Mouse (Mus musculus) neural tube, embryonic 14.5 days (tissue): ENCODE measurements around the gene Vipr2. TPM values are rescaled to one million over a fixed set of nuclear protein-coding genes. Genes with fewer than 3 reads are reported as not detected.

ENCODE experiments used
- ATAC-seq: fragments of 200-750 bp; cut with Nextera tagmentation; 2 replicates; pipeline ENCODE4 v1.8.0; 2017; ENCODE audit warnings: low read depth, mild to moderate bottlenecking, moderate TSS enrichment, moderate library complexity
- H3K27ac ChIP-seq: fragments of 300-500 bp; sonication (generic); 2 replicates; pipeline ENCODE4 v1.5.1; 2014; ENCODE audit warnings: low read depth, mild to moderate bottlenecking, control low read depth, low read length, moderate library complexity, mixed read lengths
- H3K27me3 ChIP-seq: fragments of 300-500 bp; sonication (generic); 2 replicates; pipeline ENCODE4 v1.6.1; 2014; ENCODE audit warnings: low read length; ENCODE audit not compliant: control insufficient read depth, insufficient read depth
- H3K36me3 ChIP-seq: fragments of 300-500 bp; sonication (generic); 2 replicates; pipeline ENCODE4 v1.6.1; 2014; ENCODE audit warnings: low read length, mixed read lengths; ENCODE audit not compliant: control insufficient read depth, insufficient read depth
- H3K4me1 ChIP-seq: fragments of 300-500 bp; sonication (generic); 2 replicates; pipeline ENCODE4 v1.6.1; 2014; ENCODE audit warnings: low read length; ENCODE audit not compliant: control insufficient read depth, insufficient read depth
- H3K4me2 ChIP-seq: fragments of 300-500 bp; sonication (generic); 2 replicates; pipeline ENCODE4 v1.6.1; 2014; ENCODE audit warnings: mild to moderate bottlenecking, low read depth, low read length, control low read depth
- H3K4me3 ChIP-seq: fragments of 300-500 bp; sonication (generic); 2 replicates; pipeline ENCODE4 v1.5.1; 2014; ENCODE audit warnings: low read depth, low read length, control low read depth, mixed read lengths
- H3K9ac ChIP-seq: fragments of 300-500 bp; sonication (generic); replicated peaks from 2 replicates; pipeline ENCODE4 v1.6.1; 2014; ENCODE audit warnings: low read depth, mild to moderate bottlenecking, control low read depth, low read length, mixed read lengths
- H3K9me3 ChIP-seq: fragments of 300-500 bp; sonication (generic); 2 replicates; pipeline ENCODE4 v1.6.1; 2016; ENCODE audit warnings: low read length; ENCODE audit not compliant: control insufficient read depth
- WGBS: fragments of 180-500 bp; shearing (Covaris S2); extraction: QIAGEN DNeasy Blood & Tissue Kit; methylation state at CpG from one replicate; pipeline ENCODE4 v1.1.7; 2014; 5-methylcytosine and 5-hydroxymethylcytosine counted together
- polyA plus RNA-seq: library from polyadenylated mRNA; unstranded; fragments of >200 nt; fragmentation: Nextera tagmentation; extraction: Ambion mirVana; gene quantifications from 2 replicates; pipeline ENCODE4 v1.2.1, GENCODE M21; 2014

Vipr2 gene
- polyA plus RNA-seq, 1 experiment from 2014 or later: 0.84 TPM

DNA sequence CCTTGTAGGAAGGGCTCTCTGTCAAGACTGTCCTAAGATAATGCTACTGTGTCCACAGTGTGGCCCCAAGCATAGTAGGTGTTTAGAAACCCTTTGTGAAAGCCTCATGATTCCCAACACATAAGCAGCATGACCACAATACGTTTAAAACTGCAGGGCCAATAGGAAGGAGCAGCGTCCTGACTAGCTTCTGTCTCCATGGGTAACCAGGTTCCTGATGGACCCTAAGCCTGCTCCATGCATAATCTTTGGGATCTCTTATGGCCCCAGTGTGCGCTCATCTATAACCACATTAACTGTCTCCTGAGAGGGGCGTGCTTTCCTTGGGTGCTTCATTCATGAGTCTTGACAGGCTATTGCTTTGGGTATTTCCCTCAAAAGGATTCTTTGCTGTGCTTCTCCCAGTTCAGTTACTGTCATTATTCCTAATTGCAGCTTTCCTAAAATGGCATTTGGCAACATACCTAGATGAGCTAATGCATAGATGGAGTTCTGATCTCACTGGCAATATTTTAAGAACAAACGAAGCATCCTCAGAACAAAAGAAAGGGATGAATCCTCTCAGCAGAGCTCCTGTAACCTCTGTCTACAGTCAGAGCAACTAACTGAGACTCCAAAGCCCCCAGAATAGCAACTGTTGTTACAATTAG, 9.6 kb downstream of the Vipr2 start:
- Histone ChIP-seq H3K4me1 (no peaks in the 10 kb centered on the region), H3K36me3 (no peaks in the 10 kb centered on the region), H3K27me3 (no peaks in the 10 kb centered on the region), H3K4me2 (no peak overlapping the region), H3K9ac (no peak overlapping the region), H3K9me3 (no peaks in the 10 kb centered on the region), H3K4me3 (no peak overlapping the region), H3K27ac (no peak overlapping the region)
- WGBS: 92% methylated on average over 5 of the region's 5 CpGs
- ATAC-seq: no peak

DNA sequence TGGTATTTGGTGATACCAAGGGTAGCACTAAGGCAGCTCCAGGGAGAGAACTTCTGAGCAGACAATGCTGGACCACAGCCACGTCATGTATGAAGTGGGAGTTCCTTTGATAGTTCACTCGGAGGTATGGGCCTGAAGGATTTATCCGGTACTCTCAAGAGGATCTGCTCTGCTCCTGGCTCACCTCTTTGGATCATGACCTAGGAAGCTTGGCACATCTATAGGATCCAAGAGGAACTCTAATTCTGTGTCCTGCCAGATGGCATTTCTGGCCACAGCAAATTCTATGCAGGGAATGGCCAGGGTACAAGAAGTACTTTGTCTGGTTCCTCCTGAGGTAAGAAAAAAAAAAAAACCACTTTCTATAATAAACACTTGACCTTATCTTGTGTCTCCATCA, 12.3 kb downstream of the Vipr2 start:
- ATAC-seq: no peak

GRCm38 (mm10) chr12:116094765-116095555, 17.4 kb downstream of the Vipr2 start:
- no peaks in the 10 kb centered on the region for H3K4me1 ChIP-seq
- WGBS: 91% methylated on average over 14 of the region's 14 CpGs
- no peak for ATAC-seq
- H3K4me2 ChIP-seq: no peak overlapping the region
- H3K9ac ChIP-seq: no peak overlapping the region
- no peaks in the 10 kb centered on the region for H3K36me3 ChIP-seq
- H3K27me3 ChIP-seq: no peaks in the 10 kb centered on the region
- H3K9me3 ChIP-seq: no peaks in the 10 kb centered on the region
- no peak overlapping the region for H3K27ac ChIP-seq
- no peak overlapping the region for H3K4me3 ChIP-seq

More for the DNA sequence above, 12.3 kb downstream of the Vipr2 start:
- H3K4me2 ChIP-seq: no peak overlapping the region
- WGBS: 81% methylated on average over 3 of the region's 3 CpGs
- H3K36me3 ChIP-seq: no peaks in the 10 kb centered on the region
- H3K4me1 ChIP-seq: no peaks in the 10 kb centered on the region
- no peaks in the 10 kb centered on the region for H3K9me3 ChIP-seq
- H3K9ac ChIP-seq: no peak overlapping the region
- H3K27me3 ChIP-seq: no peaks in the 10 kb centered on the region
- no peak overlapping the region for H3K4me3 ChIP-seq
- H3K27ac ChIP-seq: no peak overlapping the region

DNA sequence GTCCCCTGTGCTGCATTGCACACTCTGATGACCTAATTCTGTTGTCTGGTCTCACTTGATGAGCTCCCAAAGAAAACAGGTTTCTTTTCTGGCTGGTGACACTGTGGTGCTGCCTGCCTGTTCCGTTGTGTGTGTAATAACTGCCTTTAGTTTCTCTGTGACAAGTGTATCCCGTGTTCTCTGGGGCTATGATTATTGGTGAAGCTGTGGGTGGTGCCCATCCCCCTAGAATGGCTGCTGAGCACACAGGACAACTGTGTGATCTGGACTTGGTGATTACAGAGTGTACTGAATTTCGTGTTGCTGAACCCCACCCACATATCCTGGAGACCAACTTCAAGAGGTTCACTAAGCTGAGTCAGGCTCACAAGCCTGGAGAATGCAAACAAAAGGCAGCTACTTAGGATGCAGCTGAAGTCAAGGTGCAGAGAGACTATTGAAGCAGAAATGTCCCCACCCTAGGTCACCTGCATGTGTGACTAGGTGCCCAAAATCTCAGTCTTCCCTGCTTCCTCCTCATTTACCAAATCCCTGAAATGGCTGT, 18.9 kb downstream of the Vipr2 start:
- WGBS: 79% methylated on average over 3 of the region's 3 CpGs
- H3K27ac ChIP-seq: no peak overlapping the region
- no peaks in the 10 kb centered on the region for H3K4me1 ChIP-seq
- no peak overlapping the region for H3K4me2 ChIP-seq
- H3K36me3 ChIP-seq: no peaks in the 10 kb centered on the region
- H3K9me3 ChIP-seq: no peaks in the 10 kb centered on the region
- H3K27me3 ChIP-seq: no peaks in the 10 kb centered on the region
- no peak overlapping the region for H3K4me3 ChIP-seq
- ATAC-seq: no peak
- H3K9ac ChIP-seq: no peak overlapping the region

GRCm38 (mm10) chr12:116097166-116097565, 19.6 kb downstream of the Vipr2 start:
- no peaks in the 10 kb centered on the region for H3K4me1 ChIP-seq
- no peaks in the 10 kb centered on the region for H3K36me3 ChIP-seq
- no peak overlapping the region for H3K27ac ChIP-seq
- no peak for ATAC-seq
- no peak overlapping the region for H3K9ac ChIP-seq
- 89% methylated on average over 8 of the region's 8 CpGs for WGBS
- H3K4me3 ChIP-seq: no peak overlapping the region
- H3K4me2 ChIP-seq: no peak overlapping the region
- H3K27me3 ChIP-seq: no peaks in the 10 kb centered on the region
- H3K9me3 ChIP-seq: no peaks in the 10 kb centered on the region

DNA sequence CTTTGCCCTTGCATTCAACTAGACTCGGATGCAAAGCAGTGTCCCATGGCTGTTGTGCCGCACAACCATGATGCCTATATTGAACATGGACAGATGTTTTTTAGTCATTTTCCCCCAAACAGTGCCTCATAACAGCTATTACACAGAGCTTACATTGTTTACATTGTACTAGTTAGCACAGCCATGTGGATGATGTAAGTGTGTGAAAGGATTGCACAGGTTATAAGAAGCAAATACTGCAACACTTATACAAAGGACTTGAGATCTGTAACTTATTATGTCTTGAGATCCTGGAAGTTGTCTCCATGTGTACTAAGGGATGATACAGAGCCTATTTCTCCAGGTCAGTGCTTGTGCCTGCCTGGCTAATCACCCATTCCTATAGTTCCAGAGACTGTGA, 24.4 kb downstream of the Vipr2 start:
- WGBS: 88% methylated on average over 2 of the region's 2 CpGs
- no peaks in the 10 kb centered on the region for H3K4me1 ChIP-seq
- no peak overlapping the region for H3K4me3 ChIP-seq
- H3K27me3 ChIP-seq: no peaks in the 10 kb centered on the region
- no peaks in the 10 kb centered on the region for H3K36me3 ChIP-seq
- no peak overlapping the region for H3K9ac ChIP-seq
- no peaks in the 10 kb centered on the region for H3K9me3 ChIP-seq
- ATAC-seq: no peak
- H3K27ac ChIP-seq: no peak overlapping the region
- H3K4me2 ChIP-seq: no peak overlapping the region

GRCm38 (mm10) chr12:116109451-116110353, 32.2 kb downstream of the Vipr2 start:
- Histone ChIP-seq H3K27ac (no peak overlapping the region), H3K9ac (no peak overlapping the region), H3K4me1 (no peaks in the 10 kb centered on the region), H3K36me3 (no peaks in the 10 kb centered on the region), H3K4me2 (no peak overlapping the region), H3K27me3 (no peaks in the 10 kb centered on the region), H3K4me3 (no peak overlapping the region), H3K9me3 (peaks cover 2% of the 10 kb centered on the region; the same call in 1 of the 2 replicates)
- no peak for ATAC-seq
- 87% methylated on average over 9 of the region's 9 CpGs for WGBS

GRCm38 (mm10) chr12:116111007-116111694, 33.6 kb downstream of the Vipr2 start:
- ATAC-seq: no peak
- H3K4me1 ChIP-seq: no peaks in the 10 kb centered on the region
- no peaks in the 10 kb centered on the region for H3K27me3 ChIP-seq
- H3K4me2 ChIP-seq: no peak overlapping the region
- no peaks in the 10 kb centered on the region for H3K36me3 ChIP-seq
- peaks cover 2% of the 10 kb centered on the region; the same call in 1 of the 2 replicates for H3K9me3 ChIP-seq
- H3K9ac ChIP-seq: no peak overlapping the region
- no peak overlapping the region for H3K4me3 ChIP-seq
- no peak overlapping the region for H3K27ac ChIP-seq
- 86% methylated on average over 7 of the region's 7 CpGs for WGBS
